Mouse (Mus musculus): ENCODE results near the gene AW551984.

DNA sequence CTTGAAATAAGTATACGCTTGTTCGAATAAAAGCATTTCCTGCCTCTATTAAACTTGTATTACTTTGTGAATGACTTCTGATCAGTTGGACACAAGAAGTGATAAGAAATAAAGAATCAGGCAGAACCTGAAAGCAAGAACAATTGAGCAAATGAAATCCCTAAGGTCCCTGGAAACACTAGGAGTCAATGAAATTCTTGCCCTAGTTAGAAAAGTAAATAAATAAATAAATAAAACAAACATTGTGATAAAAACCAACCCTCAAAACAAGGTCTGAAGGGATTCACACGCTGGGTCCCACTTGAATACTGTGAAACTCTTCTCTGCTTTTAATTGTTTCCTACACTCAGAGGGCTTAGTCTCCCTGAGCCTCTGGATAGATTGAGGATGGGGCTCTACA is 6.2 kb upstream of the AW551984 start, which contains the start of gene Olfr148:
- TF ChIP-seq CTCF (conservative IDR thresholded peaks at IDR 0.05; ENCODE audit: insufficient read depth, insufficient read length, low read depth, low read length) (no peak), POLR2A (IDR thresholded peaks at IDR 0.05; ENCODE audit: low read depth, low read length) (no peak)

Data from kidney, adult 2 months (tissue).